Mouse (Mus musculus) layer of hippocampus, postnatal 36 days (tissue): Measurements from ENCODE around the gene Zfp710. TPM values are rescaled to one million over a fixed set of nuclear protein-coding genes. Genes with fewer than 3 reads are reported as not detected.
A peak's percentile ranks its signal among the peaks of the same experiment; 100 is the strongest.
"Not testable (repeated sequence)": the region's sequence is repeated elsewhere in the genome, so short reads cannot be mapped to it uniquely, and the experiment has no call there.

Source experiments
- DNase-seq, 2 experiments: peaks; one replicate each; pipeline ENCODE4 v3.0.0; 2022
- total RNA-seq, 2 experiments: library from RNA; stranded (reverse); gene quantifications; 2 replicates each; pipeline ENCODE4 v1.2.3; 2021

Gene Zfp710
- total RNA-seq, 2 experiments from 2014 or later, result 21.7 to 23.1 TPM

DNA sequence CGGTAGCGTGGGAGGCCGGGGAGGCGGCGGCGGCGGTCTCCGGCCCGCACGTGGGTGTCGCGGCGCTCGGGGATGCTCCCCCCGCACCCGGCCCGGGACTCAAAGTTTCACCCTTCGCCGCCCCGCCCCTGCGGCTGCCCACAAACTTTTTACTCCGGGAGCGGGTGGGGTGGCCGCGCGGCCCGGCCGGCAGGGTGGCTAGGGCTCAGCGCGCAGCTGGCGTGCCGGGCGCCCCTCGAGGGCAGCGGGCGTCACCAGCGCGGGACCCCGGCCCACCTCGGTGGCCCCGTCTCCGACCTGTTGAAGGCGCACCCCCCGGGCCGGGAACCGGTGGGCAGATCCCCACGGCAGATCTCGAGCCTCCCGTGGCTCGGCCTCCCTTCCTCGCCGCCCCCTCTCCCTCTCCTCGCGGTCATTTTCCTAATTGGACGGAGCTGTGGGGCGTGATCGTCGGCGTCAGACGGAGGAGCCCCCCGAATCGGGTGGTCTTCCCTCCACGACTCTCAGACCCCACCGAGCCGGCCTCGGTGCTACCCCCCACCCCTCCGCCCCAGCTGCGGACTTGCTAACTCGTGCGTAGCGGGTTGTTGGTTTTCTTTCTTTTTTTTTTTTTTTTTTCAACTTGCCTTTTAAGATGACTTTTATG is 2.5 kb downstream of the Zfp710 start:
- peak; percentile 61 to 66 for DNase-seq

DNA sequence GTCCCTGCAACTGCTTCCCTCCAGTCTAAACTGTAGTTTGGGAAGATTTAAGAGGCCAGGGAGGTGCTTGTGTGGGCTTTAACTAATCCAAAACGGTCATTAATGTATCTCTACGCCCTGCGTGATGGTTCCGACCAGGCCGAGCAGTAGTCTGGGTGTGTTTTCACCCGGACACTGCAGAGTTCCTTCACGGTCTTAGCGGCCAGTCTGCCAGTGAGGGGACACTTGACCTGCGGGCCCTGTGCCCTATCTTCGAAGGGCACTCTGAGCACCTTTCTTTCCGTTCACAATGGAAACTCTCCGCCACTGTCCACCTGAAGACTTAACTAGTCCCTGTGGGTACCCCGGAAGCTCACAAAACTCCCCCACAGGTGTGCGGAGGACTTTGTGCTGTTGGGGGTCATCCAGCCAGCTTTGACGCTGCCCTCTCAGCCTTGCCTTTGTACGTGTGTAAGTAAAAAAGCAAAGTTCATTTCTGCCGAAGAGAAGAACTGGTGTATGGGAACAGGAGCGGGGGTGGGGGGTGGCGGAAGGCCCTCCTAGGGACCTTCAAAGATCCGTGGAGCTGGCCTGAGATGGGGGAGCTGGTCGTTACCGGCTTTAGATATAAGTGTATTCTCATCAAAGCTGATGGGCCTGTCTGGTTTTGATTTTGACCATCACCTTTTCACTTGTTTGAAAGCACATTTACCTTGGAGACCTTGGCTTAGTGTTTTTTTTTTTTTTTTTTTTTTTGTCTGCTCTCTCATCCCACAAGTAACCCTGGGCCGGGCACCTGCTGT is 3.2 kb downstream of the Zfp710 start:
- no peak for DNase-seq

DNA sequence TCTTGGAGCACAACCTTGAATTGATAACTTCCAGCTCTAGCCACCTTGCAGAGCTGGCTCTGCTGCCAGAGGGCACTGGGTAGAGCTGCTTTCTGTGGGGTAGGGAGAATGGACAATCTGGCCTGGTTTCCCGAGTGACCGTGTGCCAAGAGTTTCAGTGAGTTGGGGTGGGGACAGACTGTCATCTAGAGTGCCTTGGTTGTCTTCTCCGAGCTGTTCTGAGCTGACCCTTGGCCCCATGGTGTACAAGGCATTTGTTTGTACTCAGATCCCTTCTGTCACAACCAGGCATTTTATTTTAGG is 3.8 kb downstream of the Zfp710 start:
- no peak for DNase-seq

DNA sequence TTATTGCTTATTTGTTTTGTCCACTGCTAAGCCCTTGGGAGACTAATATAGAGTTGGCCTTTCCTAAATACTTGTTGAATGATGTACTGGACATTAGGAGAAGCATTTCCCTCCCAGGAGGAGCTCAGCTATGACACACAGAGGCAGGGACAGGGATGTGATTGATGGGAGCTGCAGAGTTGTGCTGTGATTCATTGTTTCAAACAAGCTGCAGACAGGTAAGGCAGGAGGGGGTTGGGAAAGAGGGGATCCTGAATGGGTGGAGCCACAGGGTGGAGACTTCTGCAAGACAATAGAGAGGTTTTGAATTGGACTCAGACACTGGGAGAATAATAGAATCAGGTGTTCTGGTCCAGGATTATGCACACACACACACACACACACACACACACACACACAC is 5.4 kb downstream of the Zfp710 start:
- DNase-seq, result no peak

DNA sequence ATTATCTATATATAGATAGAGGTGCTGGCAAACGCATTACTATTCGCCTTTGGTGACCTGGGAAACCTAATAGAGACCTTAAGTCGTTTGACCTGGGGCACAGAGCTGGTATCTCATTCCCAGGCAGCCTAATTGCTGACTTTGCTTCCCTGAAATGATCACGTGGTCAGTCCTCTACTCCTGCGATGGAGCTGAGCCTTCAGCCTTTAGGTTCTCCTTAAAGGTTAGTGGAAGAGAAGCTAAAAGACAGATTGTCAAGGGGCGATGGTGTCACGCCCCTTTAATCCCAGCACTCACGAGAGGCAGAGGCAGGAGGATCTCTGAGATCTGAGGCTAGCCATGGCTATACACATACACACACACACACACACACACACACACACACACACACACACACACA is 5.9 kb downstream of the Zfp710 start:
- DNase-seq, result no peak

DNA sequence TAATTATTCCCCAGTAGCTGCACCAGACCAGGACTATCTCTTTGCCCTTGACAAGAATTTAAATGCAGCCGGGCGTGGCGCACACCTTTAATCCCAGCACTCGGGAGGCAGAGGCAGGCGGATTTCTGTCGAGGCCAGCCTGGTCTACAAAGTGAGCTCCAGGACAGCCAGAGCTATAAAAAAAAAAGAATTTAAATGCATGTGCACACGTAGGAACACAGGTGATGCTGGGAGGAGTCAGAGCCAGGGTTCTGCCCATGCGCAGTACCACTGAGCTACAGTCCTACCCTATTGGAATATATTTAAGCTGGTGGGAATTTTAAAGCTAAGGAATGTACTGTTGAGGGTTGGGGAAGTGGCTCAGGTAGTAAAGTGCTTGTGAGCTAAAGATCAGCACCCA is 6.4 kb downstream of the Zfp710 start:
- no peak for DNase-seq

DNA sequence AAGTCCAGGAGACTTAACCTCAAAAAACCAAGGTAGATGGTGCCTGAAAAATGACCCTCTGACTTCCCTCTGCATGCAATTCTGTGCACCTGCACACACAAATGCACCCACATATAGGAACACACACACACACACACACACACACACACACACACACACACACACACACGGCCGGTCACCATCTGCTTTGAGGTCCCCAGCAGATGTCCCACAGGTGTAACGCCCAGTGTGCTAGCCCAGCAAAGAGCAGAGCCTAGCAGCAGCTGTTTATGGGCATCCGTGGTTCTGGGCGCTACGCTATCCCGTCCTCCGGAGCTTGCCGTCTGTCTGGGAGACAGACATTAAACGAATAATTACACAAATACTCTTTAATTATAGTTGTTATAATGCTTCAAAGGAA is 6.9 kb downstream of the Zfp710 start:
- DNase-seq, result no peak

DNA sequence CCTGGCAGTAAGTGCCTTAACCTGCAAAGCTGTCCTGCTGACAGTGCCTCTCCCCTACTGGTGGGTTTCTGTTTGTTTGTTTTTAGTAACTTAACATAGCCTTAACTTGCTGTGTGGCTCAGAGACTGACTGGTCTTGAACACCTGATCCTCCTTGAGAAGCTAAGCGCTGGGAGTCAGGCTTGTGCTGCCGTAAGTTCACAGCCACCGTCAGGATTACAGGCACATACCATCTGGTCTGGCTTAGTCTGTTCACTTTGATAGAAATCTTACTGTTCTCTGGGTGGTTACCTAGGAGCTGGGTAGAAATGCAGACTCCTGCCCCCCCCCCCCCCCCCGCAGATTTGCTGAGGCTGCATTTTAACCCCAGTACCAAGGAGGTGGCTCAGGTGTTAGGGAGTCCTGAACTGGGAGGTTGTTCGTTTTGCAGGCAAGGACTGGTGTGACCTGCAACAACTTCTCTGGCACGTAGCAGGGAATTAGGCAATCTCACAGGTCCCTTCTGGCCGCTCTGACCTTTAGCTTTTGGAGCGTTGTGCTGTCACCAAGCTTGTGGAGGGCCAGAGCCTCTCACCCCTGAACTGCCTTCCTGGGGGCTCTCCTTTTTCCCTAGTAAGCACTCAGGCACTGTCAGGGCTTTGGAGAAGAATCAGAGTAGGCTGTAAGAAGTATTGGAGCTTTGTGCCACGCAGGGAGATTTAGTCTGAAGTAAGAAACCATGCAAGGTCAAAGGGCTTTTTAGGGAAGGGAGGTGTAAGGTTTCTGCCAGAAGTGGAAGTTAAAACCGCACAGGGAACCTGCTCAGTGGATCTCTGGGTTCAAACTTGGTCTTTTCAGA is 7.8 kb downstream of the Zfp710 start:
- DNase-seq, result no peak

DNA sequence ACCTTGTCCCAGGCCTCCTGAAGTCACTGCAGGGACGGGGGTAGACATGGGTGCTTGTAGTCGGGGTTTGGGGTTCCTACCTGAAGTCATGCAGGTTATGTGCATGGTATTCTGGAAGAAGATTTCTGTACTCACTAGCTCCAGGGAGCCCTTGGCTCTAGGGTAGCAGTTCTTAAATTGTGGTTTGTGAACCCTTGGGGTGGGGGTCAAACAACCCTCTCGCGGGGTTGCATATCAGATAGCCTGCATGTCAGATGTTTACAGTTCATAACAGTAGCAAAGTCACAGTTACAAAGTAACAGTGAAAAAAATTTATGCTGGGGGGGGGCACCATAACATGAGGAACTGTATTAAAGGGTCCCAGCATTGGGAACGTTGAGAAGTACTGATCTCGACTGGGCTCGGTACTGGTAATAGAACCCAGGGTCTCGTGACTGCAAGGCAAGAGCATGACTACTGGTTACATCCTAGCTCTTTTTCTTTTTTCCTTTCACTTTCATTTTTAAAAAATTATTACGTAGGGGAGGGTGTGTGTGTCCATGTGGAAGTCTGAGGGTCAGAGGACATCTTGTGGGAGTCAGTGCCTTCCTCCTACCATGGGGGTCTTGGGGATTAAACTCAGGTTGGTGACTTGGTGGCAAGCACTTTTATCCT is 8.6 kb downstream of the Zfp710 start:
- DNase-seq, result no peak

DNA sequence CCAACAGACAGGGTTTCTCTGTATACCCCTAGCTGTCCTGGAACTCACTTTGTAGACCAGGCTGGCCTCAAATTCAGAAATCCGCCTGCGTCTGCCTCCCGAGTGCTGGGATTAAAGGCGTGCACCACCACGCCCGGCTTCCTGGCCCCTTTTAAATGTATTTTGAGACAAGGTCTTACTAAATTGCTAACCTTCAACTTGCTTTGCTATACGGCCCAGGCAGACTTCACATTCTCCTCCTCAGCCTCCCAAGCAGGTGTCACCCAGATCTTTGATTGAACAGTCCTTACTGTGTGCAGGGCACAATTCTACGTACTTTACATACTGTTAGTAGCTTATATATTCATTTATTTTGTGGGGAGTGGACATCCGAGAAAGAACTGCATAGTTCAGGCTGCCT is 9.2 kb downstream of the Zfp710 start:
- no peak for DNase-seq

DNA sequence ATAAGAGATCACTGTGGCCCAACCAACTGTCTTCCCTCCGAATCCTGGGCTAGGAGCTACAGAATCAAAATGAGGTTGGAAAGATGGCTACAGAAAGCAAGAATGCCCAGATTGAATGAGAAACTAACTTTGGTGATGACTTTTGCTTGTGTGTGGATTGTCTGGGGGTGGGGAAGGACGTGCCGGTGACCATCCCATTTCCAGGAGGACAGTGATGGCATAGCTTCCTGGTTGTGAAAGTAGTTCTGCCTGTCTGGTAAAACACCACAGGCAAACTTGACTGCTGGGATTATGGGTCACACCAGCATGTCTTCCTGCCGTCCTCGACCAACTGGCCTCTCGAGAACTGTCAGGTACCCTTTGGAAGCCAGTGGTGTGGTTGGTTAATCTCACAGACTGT is 10.5 kb downstream of the Zfp710 start:
- no peak for DNase-seq

DNA sequence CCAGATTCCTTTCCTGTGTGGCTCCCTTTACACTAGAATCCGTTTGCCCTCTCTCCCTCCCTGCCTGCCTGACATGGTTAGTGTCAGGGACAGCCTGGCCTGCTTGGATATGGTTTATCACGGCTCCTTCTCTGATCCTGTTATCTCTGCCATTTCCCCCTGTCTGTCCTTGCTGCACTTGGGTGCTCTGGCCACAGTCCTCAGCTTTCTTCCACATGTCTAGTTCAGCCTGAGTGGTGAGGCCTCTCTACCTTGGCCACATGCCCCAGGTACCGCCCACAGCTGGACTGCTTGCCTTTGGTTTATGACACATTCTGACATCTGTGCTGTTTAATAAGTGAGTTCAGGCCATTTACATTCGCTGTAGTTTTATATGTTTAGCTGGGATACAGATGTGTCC is 11.1 kb downstream of the Zfp710 start:
- no peak for DNase-seq

DNA sequence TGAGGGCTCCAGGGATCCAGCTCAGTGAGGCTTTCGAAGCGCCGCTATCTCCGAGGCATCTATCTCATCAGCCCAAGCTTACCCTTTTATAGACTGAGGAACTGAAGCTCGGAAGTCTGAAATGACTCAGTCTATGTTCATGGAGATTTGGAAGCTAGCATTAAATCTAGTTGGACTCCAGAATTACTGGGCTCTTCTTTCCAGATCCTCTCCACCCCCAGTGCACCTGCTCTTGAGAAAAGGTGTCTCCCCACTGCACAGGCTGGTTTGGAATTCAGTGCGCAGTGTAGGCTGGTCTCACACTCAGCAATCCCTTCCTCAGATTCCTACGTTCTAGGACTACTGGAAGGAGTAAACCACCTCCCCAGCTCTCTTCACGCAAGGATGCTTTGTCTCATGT is 15.1 kb downstream of the Zfp710 start:
- DNase-seq, result no peak

DNA sequence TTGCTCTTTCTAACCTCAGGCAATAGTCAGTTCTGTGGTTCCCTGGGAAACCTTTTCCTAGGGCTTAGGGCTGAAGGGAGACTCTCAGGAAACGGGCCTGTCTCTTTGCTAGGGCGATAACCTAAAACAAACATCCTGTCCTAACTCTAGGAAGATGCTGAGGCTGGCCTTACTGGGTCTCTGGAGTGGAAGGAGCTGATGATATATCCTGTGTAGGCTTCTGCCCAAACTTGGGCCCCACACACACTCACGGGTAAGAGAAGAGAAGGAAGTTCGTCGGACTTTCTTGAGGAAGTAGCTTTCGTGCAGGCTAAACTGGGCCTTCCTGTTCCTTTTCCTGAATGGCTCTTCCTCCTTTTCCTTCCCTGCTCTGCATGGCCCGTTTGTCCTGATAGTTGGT is 19.6 kb downstream of the Zfp710 start:
- DNase-seq, result no peak

DNA sequence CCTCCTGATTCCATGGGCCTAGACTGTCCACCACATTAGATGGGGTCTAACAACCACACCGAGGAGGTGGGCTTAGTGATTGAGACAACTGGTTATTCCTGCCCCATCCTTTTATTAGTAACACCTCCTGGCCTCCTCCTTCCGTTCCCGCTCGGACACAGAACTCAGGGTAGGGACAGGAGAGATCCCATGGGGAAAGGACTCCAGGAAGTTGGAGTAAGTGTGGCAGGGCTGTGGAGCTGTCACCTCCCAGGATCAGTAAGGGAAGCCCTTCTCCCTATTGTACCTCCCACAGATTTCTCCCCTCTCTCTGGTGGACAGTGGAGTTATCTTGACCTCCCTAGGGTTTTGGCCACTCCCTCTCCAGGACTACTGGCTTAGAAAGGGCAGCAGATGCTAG is 22.4 kb downstream of the Zfp710 start:
- DNase-seq, result no peak

DNA sequence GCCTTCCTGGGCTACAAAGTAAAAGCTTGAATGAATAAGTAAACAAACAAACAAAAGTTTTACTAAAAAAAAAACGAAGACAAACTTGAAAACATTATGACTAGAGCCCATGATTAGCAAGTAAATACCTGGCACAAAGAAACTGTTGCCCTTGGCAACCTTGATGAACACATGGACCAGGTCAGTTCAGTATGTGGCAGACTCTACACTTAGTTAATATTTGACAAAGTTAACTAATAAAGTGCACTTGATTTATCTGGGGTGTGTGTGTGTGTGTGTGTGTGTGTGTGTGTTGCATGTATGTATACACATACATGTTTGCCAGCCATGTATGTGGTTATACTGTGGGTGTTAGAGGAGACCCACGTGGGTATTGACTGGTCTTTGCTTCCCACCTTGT is 25.1 kb downstream of the Zfp710 start:
- DNase-seq, result no peak

DNA sequence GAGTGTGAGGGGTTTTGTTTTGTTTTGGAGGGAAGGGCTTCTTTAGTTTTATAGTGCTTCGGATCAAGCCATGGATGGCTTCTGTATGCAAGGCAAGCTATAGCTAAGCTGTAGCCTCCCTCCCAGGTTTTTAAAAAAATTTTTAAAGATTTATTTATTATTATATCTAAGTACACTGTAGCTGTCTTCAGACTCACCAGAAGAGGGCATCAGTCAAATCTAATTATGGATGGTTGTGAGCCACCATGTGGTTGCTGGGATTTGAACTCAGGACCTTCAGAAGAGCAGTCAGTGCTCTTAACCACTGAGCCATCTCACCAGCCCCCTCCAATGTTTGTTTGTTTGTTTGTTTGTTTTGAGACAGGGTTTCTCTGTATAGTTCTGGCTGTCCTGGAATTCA is 25.8 kb downstream of the Zfp710 start:
- DNase-seq, result not testable (repeated sequence)

DNA sequence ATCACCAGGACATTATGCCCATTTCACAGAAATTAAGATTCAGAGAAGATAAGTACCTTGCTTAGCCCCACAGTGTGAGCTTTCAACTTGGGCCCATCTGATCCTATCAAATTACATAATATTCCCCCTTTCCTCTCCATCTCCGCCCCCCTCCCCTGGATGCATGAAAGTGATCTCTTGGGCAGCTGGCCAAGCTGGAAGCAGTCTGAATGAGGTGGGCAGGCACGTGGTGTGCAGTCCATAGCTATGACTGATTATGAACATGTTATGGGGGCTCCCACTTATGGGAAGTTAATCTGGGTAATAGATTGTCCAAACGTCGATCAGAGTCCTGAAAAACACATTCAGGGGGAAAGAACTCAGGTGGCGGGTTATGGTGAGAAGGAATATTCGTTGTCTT is 27.2 kb downstream of the Zfp710 start:
- no peak for DNase-seq

DNA sequence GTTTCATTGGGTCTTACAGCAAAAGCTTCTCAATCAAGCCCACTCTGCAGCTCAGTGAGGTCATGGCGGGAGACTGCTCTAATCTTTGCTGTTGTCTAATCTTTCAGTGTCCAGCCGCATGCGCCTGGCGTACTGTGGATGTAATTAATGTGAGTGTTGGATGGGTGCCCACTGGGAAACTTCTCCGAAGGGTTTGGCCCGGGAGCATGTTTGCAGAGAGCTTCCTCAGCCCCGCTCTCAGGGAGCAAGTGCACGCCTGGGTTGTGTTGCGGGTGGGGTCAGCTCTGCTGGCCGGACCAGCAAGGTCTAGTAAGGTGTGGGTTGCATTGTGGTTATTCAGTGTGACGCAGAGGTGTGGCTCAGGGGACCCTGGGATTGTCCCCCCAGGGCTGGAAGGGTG is 27.6 kb downstream of the Zfp710 start:
- no peak for DNase-seq

DNA sequence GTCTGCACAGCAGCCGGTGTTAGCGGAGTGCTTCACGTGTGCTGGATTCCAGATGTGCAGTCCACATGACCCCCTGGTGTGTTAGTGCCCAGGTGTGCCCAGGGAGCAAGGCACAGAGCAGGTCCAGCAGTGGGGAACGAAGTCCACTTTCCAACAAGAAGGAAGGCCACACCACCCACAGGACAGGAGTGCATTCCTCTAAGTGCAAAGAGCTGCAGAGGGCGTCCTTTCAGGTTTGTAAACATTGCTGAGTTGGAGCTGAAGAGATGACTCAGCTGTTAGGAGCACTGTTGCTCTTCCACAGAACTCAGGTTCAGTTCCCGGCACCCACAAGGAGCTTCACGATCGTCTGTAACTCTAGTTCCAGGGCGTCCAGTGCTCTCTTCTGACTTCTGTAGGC is 28.5 kb downstream of the Zfp710 start:
- no peak for DNase-seq

DNA sequence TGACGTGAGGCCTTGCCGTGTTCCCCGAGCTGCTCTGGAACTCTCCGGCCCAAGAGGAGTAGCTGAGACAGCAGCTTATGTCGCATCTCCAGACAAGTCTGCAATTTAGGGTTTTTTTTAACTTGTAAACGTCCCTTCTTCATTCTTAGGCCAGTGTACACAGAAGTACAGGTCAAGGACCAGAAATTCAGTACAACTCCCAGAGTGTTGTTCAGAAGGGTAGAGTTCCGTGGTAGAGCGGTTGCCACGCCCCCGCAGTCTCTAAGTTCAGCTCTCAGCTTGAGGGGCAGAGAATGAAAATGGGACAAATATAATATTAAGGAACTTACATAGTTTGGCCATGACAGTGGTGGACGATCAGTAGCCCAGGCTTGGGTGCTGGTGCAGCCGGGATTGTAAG is 31.2 kb downstream of the Zfp710 start:
- DNase-seq, result no peak

DNA sequence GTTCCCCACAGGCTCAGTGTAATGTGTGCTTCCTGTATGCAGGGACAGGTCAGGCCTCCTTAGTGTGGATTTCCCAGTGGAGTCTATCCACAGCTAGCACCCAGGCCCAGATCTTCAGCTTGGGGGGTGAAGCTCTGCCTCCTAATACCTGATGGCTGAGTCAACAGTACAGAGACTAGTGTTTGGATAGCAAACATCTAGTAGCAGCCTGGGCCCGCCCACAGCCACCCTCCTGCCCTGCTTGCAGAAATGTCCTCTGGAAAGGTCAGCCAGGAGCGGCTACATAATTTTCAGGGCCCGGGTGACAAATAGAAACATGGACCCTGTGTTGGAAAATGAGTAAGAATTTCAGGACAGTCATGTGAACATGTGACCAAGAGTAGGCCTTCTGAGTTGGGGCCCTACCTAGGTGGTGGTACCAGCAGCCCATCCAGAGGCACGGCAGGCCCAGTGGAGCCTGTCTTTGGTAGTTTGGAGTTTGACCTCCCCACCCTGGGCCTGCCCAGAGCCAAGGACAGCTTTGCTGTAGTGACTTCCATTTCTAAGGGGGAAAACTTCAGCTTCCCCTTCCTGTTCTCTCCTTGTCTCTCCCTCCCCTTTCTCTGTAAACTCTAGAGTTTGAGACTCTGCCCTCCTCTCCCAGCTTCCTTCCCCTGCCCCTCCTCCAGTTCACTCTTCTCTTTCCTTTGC is 32.5 kb downstream of the Zfp710 start:
- no peak for DNase-seq

DNA sequence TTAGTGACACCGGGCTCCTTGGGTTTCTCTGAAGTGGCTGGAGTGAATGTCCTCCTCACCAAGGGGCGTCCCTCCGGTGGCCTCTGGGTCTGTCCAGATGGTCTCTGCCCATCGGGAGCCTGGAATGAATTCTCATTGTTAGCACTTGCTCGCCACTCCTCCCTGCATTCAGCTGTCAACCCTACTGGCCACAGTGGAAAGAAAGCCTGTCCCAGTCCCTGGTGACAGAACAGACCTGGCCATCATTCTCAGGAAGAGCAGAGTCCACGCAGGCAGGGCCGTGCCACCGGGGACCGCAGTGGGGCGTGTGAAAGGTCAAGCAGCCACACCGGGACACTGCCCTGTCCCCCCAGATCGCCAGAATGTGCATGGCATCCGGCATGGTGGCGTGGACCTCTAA is 33.2 kb downstream of the Zfp710 start:
- no peak for DNase-seq
